Mouse (Mus musculus) cerebellum, adult 2 months (tissue): Measurements from ENCODE around the gene Gm49383.

Source experiments
- CTCF ChIP-seq: fragments of 200-500 bp; IDR thresholded peaks from 2 replicates; pipeline ENCODE4 v1.5.1; 2011; ENCODE audit warnings: low read depth, mild to moderate bottlenecking, control low read depth, low read length, moderate library complexity, borderline replicate concordance; ENCODE audit not compliant: insufficient read depth
- POLR2A ChIP-seq: fragments of 200-500 bp; IDR thresholded peaks from 2 replicates; pipeline ENCODE4 v1.6.1; 2011; ENCODE audit warnings: low read length, control low read depth, borderline replicate concordance; ENCODE audit not compliant: insufficient read depth

DNA sequence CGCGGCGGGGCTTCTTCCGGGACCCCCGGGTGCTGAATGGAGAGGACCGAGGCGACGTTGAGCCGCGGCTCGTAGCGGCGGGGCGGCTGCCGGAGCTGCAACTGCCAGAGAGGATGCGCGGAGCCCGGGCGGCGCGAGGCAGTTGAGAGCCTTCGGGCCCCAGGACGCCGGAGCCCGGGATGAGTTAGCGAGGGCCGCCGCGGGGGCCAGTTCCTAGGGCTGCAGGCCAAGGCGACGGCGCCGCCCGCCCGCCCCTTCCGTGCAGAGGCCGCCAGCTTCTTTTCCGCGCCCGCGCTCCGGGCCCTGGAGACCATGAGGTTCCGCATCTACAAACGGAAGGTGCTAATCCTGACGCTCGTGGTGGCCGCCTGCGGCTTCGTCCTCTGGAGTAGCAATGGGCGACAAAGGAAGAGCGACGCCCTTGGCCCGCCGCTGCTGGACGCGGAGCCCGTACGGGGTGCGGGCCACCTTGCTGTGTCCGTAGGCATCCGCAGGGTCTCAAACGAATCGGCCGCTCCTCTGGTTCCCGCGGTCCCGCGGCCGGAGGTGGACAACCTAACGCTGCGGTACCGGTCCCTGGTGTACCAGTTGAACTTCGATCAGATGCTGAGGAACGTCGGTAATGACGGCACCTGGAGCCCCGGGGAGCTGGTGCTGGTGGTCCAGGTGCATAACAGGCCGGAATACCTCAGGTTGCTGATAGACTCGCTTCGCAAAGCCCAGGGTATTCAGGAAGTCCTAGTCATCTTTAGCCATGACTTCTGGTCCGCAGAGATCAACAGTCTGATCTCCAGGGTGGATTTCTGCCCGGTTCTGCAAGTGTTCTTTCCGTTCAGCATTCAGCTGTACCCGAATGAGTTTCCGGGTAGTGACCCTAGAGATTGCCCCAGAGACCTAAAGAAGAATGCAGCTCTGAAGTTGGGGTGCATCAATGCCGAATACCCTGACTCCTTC, 12.3 kb downstream of the Gm49383 start:
- TF ChIP-seq CTCF (no peak), POLR2A (no peak)
